In the genomic region with DNA sequence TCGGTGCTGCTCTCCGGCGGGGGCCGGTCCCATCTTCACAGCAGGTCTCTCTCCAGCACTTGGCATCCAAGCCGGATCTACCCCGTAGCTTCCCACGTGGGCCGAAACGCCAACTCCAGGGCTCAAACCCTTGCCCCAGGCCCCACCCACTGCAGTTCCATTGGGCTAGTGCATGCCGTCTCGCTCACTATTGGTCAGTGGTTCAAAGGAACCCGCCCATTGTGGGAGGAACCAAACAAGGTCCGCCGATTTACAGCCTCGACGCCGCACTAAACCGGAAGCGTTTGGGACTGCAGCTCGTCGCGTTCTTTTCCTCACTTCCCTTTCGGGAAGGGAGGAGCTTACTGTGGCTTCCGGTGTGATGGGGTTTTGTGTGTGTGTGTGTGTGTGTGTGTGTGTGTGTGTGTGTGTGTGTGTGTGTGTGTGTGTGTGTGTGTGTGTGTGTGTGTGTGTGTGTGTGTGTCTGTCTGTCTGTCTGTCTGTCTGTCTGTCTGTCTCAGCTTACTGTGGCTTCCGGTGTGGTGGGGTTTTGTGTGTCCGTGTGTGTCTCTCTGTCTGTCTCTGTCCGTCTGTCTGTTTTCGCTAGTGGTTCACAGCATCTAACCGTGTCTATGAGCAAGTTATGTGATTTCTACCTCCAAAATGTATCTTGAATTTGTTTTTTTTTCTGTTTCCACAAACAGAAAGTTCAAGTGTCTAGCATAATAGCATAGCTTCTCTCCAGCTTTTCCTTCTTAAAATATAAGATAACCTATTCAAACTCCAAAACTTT, we compare ENCODE assay signal across 8 mouse cellular contexts. TPM values are rescaled to one million over a fixed set of nuclear protein-coding genes. Genes with fewer than 3 reads are reported as not detected.
DNase-seq lines count a peak whose midpoint lies in the region; ATAC-seq and TF ChIP-seq lines count a peak whose summit lies in the region.

Gene Nol6, minus strand, starts transcription at position 276 of the 772 bp plus-strand sequence.

- TF ChIP-seq CTCF in liver, embryonic 14.5 days (IDR thresholded peaks at IDR 0.05; ENCODE audit: low read depth) = no peak
- no peak for TF ChIP-seq CTCF in stomach, postnatal 0 days (IDR thresholded peaks at IDR 0.05; ENCODE audit: low read depth)

- peak; percentile 93 to 96 for DNase-seq in CD8-positive naive resting alpha-beta T cell, adult 2 months (ENCODE audit: low read depth in 2 of 2, low spot score in 2 of 2)
- peak; percentile 99 for DNase-seq in c-Kit-positive CD71-negative TER-119-negative erythroid progenitor cells, embryonic 14.5 days (ENCODE audit: low read depth)
- peak; percentile 98 for DNase-seq in forebrain, embryonic 10.5 days (ENCODE audit: extremely low spot score, low spot score)
- peak; percentile 99 to 100 for DNase-seq in kidney, postnatal 25 days
- DNase-seq in liver, embryonic 14.5 days (ENCODE audit: low read depth in 3 of 3, low spot score in 3 of 3) = peak; percentile 99
- DNase-seq in neural tube, embryonic 11.5 days (ENCODE audit: low spot score) = peak; percentile 97
- peak; percentile 98 for DNase-seq in stomach, postnatal 0 days (ENCODE audit: low spot score)

- peaks cover 9% of the 10 kb centered on the region for H3K4me1 ChIP-seq in forebrain, embryonic 10.5 days
- peaks cover 10% of the 10 kb centered on the region for H3K4me1 ChIP-seq in heart, embryonic 15.5 days (replicated peaks)
- peaks cover 4 to 6% of the 10 kb centered on the region in 2 experiments; a peak in 3 of 4 replicates for H3K4me1 ChIP-seq in liver, embryonic 14.5 days (replicated peaks; ENCODE audit: control insufficient read depth in 2 of 2, insufficient read depth in 2 of 2, low read length in 1 of 2)
- H3K4me1 ChIP-seq in neural tube, embryonic 11.5 days (ENCODE audit: control insufficient read depth, insufficient read depth, low read length) = peaks cover 3% of the 10 kb centered on the region
- H3K4me1 ChIP-seq in stomach, postnatal 0 days (replicated peaks; ENCODE audit: control insufficient read depth, insufficient read depth) = peaks cover 3% of the 10 kb centered on the region; the same call in 1 of the 2 replicates

- peak within 1 kb of the TSS; percentile 81 for H3K27ac ChIP-seq in forebrain, embryonic 10.5 days
- peak within 1 kb of the TSS; percentile 55 for H3K27ac ChIP-seq in heart, embryonic 15.5 days
- H3K27ac ChIP-seq in liver, embryonic 14.5 days = peak within 1 kb of the TSS; percentile 27; the same call in 1 of the 2 replicates
- H3K27ac ChIP-seq in neural tube, embryonic 11.5 days (ENCODE audit: low read depth, low read length) = no peak within 1 kb of the TSS
- H3K27ac ChIP-seq in stomach, postnatal 0 days (replicated peaks) = peak within 1 kb of the TSS; percentile 30; the same call in 1 of the 2 replicates

- no peaks in the 10 kb centered on the region for H3K9me3 ChIP-seq in forebrain, embryonic 10.5 days
- no peaks in the 10 kb centered on the region for H3K9me3 ChIP-seq in heart, embryonic 15.5 days (replicated peaks)
- H3K9me3 ChIP-seq in liver, embryonic 14.5 days (ENCODE audit: control insufficient read depth, low read length) = no peaks in the 10 kb centered on the region
- no peaks in the 10 kb centered on the region for H3K9me3 ChIP-seq in neural tube, embryonic 11.5 days (ENCODE audit: control insufficient read depth, low read length)
- H3K9me3 ChIP-seq in stomach, postnatal 0 days (ENCODE audit: control insufficient read depth, low read length) = no peaks in the 10 kb centered on the region

- H3K4me3 ChIP-seq in forebrain, embryonic 10.5 days = peak within 1 kb of the TSS; percentile 70
- H3K4me3 ChIP-seq in heart, embryonic 15.5 days = peak within 1 kb of the TSS; percentile 79
- peak within 1 kb of the TSS; percentile 68 to 80 for H3K4me3 ChIP-seq in liver, embryonic 14.5 days (ENCODE audit: insufficient read depth in 1 of 2, low read depth in 2 of 2, low read length in 2 of 2)
- H3K4me3 ChIP-seq in neural tube, embryonic 11.5 days (ENCODE audit: low read depth, low read length) = peak within 1 kb of the TSS; percentile 53
- peak within 1 kb of the TSS; percentile 62 for H3K4me3 ChIP-seq in stomach, postnatal 0 days (ENCODE audit: low read depth, low read length)

- TF ChIP-seq EP300 in liver, embryonic 14.5 days (IDR thresholded peaks at IDR 0.05; ENCODE audit: low read depth) = no peak
- no peak for TF ChIP-seq EP300 in stomach, postnatal 0 days (optimal IDR thresholded peaks at IDR 0.05)

- H3K36me3 ChIP-seq in forebrain, embryonic 10.5 days (replicated peaks) = peaks cover 35% of the 10 kb centered on the region
- H3K36me3 ChIP-seq in heart, embryonic 15.5 days = peaks cover 29% of the 10 kb centered on the region
- H3K36me3 ChIP-seq in liver, embryonic 14.5 days (replicated peaks; ENCODE audit: control insufficient read depth, insufficient read depth, low read depth) = peaks cover 2% of the 10 kb centered on the region
- peaks cover 10% of the 10 kb centered on the region for H3K36me3 ChIP-seq in neural tube, embryonic 11.5 days (ENCODE audit: control insufficient read depth, insufficient read depth, low read length)
- peaks cover 17% of the 10 kb centered on the region for H3K36me3 ChIP-seq in stomach, postnatal 0 days (ENCODE audit: control insufficient read depth, insufficient read depth, low read length)

- WGBS in forebrain, embryonic 10.5 days = 2% methylated on average over 29 of the region's 29 CpGs
- 3% methylated on average over 29 of the region's 29 CpGs for WGBS in heart, embryonic 15.5 days
- WGBS in liver, embryonic 14.5 days (ENCODE audit: insufficient replicate concordance) = under 1% methylated on average over 28 of the region's 29 CpGs
- 1% methylated on average over 27 of the region's 29 CpGs for WGBS in neural tube, embryonic 11.5 days
- WGBS in stomach, postnatal 0 days = 4% methylated on average over 23 of the region's 29 CpGs

- peak within 1 kb of the TSS; percentile 72 for H3K9ac ChIP-seq in heart, embryonic 15.5 days
- peak within 1 kb of the TSS; percentile 57 for H3K9ac ChIP-seq in liver, embryonic 14.5 days (replicated peaks)
- peak within 1 kb of the TSS; percentile 56 for H3K9ac ChIP-seq in neural tube, embryonic 11.5 days (ENCODE audit: low read length)
- H3K9ac ChIP-seq in stomach, postnatal 0 days (ENCODE audit: low read length) = peak within 1 kb of the TSS; percentile 73

- peak; percentile 100 for ATAC-seq in heart, embryonic 15.5 days (replicated peaks; ENCODE audit: insufficient number of reproducible peaks, insufficient read depth, low FRiP score, low read depth)
- peak; percentile 99 for ATAC-seq in liver, embryonic 14.5 days (ENCODE audit: insufficient read depth)
- ATAC-seq in neural tube, embryonic 11.5 days (ENCODE audit: insufficient read depth, low FRiP score, low TSS enrichment) = peak; percentile 100
- ATAC-seq in stomach, postnatal 0 days (ENCODE audit: low FRiP score, low TSS enrichment) = peak; percentile 100

- peak within 1 kb of the TSS; percentile 89 for H3K4me2 ChIP-seq in heart, embryonic 15.5 days
- peak within 1 kb of the TSS; percentile 82 for H3K4me2 ChIP-seq in liver, embryonic 14.5 days (ENCODE audit: low read depth)
- peak within 1 kb of the TSS; percentile 89 for H3K4me2 ChIP-seq in neural tube, embryonic 11.5 days (ENCODE audit: low read depth)
- H3K4me2 ChIP-seq in stomach, postnatal 0 days (replicated peaks; ENCODE audit: low read depth) = peak within 1 kb of the TSS; percentile 86

- H3K27me3 ChIP-seq in forebrain, embryonic 10.5 days (ENCODE audit: poor library complexity, severe bottlenecking) = no peaks in the 10 kb centered on the region
- H3K27me3 ChIP-seq in heart, embryonic 15.5 days = no peaks in the 10 kb centered on the region
- no peaks in the 10 kb centered on the region for H3K27me3 ChIP-seq in liver, embryonic 14.5 days (ENCODE audit: control insufficient read depth, insufficient read depth, low read length)
- no peaks in the 10 kb centered on the region for H3K27me3 ChIP-seq in neural tube, embryonic 11.5 days (ENCODE audit: control insufficient read depth, insufficient read depth, low read length)
- H3K27me3 ChIP-seq in stomach, postnatal 0 days (ENCODE audit: control insufficient read depth, insufficient read depth, low read length) = no peaks in the 10 kb centered on the region

RNA-seq across cellular contexts. Expression of gene Nol6, which starts in this region (rescaled TPM):
- 34.3 and 36.9 TPM in 2 replicates for polyA plus RNA-seq in forebrain, embryonic 10.5 days (2016; fragmentation: Nextera tagmentation; extraction: Ambion mirVana)
- polyA plus RNA-seq in heart, embryonic 15.5 days (2015; fragmentation: Nextera tagmentation; extraction: Ambion mirVana) = 12.8 and 20.2 TPM in 2 replicates
- 9.4 and 9.5 TPM in 2 replicates for polyA plus RNA-seq in liver, embryonic 14.5 days (2012; rRNA removed)
- polyA plus RNA-seq in liver, embryonic 14.5 days (2014; fragmentation: Nextera tagmentation; extraction: Ambion mirVana) = 8.5 and 10.2 TPM in 2 replicates
- 25.1 and 28.7 TPM in 2 replicates for polyA plus RNA-seq in neural tube, embryonic 11.5 days (2014; fragmentation: Nextera tagmentation; extraction: Ambion mirVana)
- polyA plus RNA-seq in stomach, postnatal 0 days (2015; fragmentation: Nextera tagmentation; extraction: Ambion mirVana) = 9.5 and 10.9 TPM in 2 replicates
